Mouse (Mus musculus) lung, embryonic 15.5 days (tissue): Measurements from ENCODE around the gene Zbtb20. TPM values are rescaled to one million over a fixed set of nuclear protein-coding genes. Genes with fewer than 3 reads are reported as not detected.

Experiments
- ATAC-seq: fragments of 200-750 bp; cut with Nextera tagmentation; 2 replicates; pipeline ENCODE4 v1.8.0; 2017; ENCODE audit warnings: moderate number of reproducible peaks, borderline replicate concordance; ENCODE audit not compliant: low FRiP score, low TSS enrichment; ENCODE audit errors: extremely low read depth
- H3K27ac ChIP-seq: fragments of 300-500 bp; sonication (generic); 2 replicates; pipeline ENCODE4 v1.5.1; 2015; ENCODE audit warnings: moderate library complexity, mild to moderate bottlenecking, inconsistent platforms
- H3K27me3 ChIP-seq: fragments of 300-500 bp; sonication (generic); 2 replicates; pipeline ENCODE4 v1.6.1; 2015; ENCODE audit warnings: inconsistent platforms
- H3K36me3 ChIP-seq: fragments of 300-500 bp; sonication (generic); 2 replicates; pipeline ENCODE4 v1.6.1; 2015; ENCODE audit warnings: inconsistent platforms
- H3K4me1 ChIP-seq: fragments of 300-500 bp; sonication (generic); 2 replicates; pipeline ENCODE4 v1.6.1; 2015; ENCODE audit warnings: inconsistent platforms
- H3K4me2 ChIP-seq: fragments of 300-500 bp; sonication (generic); 2 replicates; pipeline ENCODE4 v1.6.1; 2015; ENCODE audit warnings: inconsistent platforms, mild to moderate bottlenecking, moderate library complexity
- H3K4me3 ChIP-seq: fragments of 300-500 bp; sonication (generic); 2 replicates; pipeline ENCODE4 v1.5.1; 2015; ENCODE audit warnings: mild to moderate bottlenecking, inconsistent platforms
- H3K9ac ChIP-seq: fragments of 300-500 bp; sonication (generic); 2 replicates; pipeline ENCODE4 v1.6.1; 2015; ENCODE audit warnings: inconsistent platforms
- H3K9me3 ChIP-seq: fragments of 300-500 bp; sonication (generic); 2 replicates; pipeline ENCODE4 v1.6.1; 2016; ENCODE audit warnings: inconsistent platforms
- WGBS: fragments of 180-500 bp; shearing (Covaris S2); methylation state at CpG from one replicate; pipeline ENCODE4 v1.1.7; 2015; 5-methylcytosine and 5-hydroxymethylcytosine counted together
- polyA plus RNA-seq: library from polyadenylated mRNA; unstranded; fragments of >200 nt; fragmentation: Nextera tagmentation; extraction: Ambion mirVana; gene quantifications from 2 replicates; pipeline ENCODE4 v1.2.1, GENCODE M21; 2015

The Zbtb20 gene
- polyA plus RNA-seq, 1 experiment from 2014 or later = 22.1 TPM

- Histone ChIP-seq H3K27me3 (no peaks in the 10 kb centered on the region), H3K4me3 (peak overlapping the region; percentile 72), H3K4me2 (peak overlapping the region; percentile 69), H3K9me3 (no peaks in the 10 kb centered on the region), H3K9ac (peak overlapping the region; percentile 65), H3K4me1 (no peaks in the 10 kb centered on the region), H3K36me3 (no peaks in the 10 kb centered on the region), H3K27ac (peak overlapping the region; percentile 99)
- WGBS = under 1% methylated on average over 28 of the region's 62 CpGs
- ATAC-seq = peak; percentile 64
Observed at GRCm38 (mm10) chr16:42876021-42877000, 630 bp downstream of the Zbtb20 start.

GRCm38 (mm10) chr16:42880046-42880445, 4.4 kb downstream of the Zbtb20 start:
- Histone ChIP-seq H3K9me3 (no peaks in the 10 kb centered on the region), H3K36me3 (no peaks in the 10 kb centered on the region), H3K4me2 (no peak overlapping the region), H3K27me3 (no peaks in the 10 kb centered on the region), H3K4me3 (no peak overlapping the region), H3K4me1 (no peaks in the 10 kb centered on the region), H3K27ac (no peak overlapping the region), H3K9ac (no peak overlapping the region)
- ATAC-seq = no peak
- WGBS = 70% methylated on average over 3 of the region's 3 CpGs

- Histone ChIP-seq H3K4me3 (no peak overlapping the region), H3K27me3 (no peaks in the 10 kb centered on the region), H3K4me2 (no peak overlapping the region), H3K9me3 (no peaks in the 10 kb centered on the region), H3K36me3 (no peaks in the 10 kb centered on the region), H3K4me1 (no peaks in the 10 kb centered on the region), H3K27ac (no peak overlapping the region), H3K9ac (no peak overlapping the region)
- WGBS = 50% methylated on average over 2 of the region's 2 CpGs
- no peak for ATAC-seq
Observed at GRCm38 (mm10) chr16:42885538-42885937, 9.9 kb downstream of the Zbtb20 start.

GRCm38 (mm10) chr16:42885964-42886363, 10.3 kb downstream of the Zbtb20 start:
- Histone ChIP-seq H3K4me1 (no peaks in the 10 kb centered on the region), H3K4me3 (no peak overlapping the region), H3K9ac (no peak overlapping the region), H3K9me3 (no peaks in the 10 kb centered on the region), H3K27ac (no peak overlapping the region), H3K27me3 (no peaks in the 10 kb centered on the region), H3K36me3 (no peaks in the 10 kb centered on the region), H3K4me2 (no peak overlapping the region)
- WGBS = 76% methylated on average over 7 of the region's 7 CpGs
- no peak for ATAC-seq

GRCm38 (mm10) chr16:42897125-42897693, 21.5 kb downstream of the Zbtb20 start:
- no peak for ATAC-seq
- Histone ChIP-seq H3K4me3 (no peak overlapping the region), H3K4me2 (no peak overlapping the region), H3K27ac (no peak overlapping the region), H3K9me3 (no peaks in the 10 kb centered on the region), H3K9ac (no peak overlapping the region), H3K4me1 (no peaks in the 10 kb centered on the region), H3K27me3 (no peaks in the 10 kb centered on the region), H3K36me3 (no peaks in the 10 kb centered on the region)
- WGBS = 74% methylated on average over 3 of the region's 3 CpGs

- Histone ChIP-seq H3K4me1 (no peaks in the 10 kb centered on the region), H3K9ac (no peak overlapping the region), H3K9me3 (no peaks in the 10 kb centered on the region), H3K27me3 (no peaks in the 10 kb centered on the region), H3K4me3 (no peak overlapping the region), H3K4me2 (no peak overlapping the region), H3K36me3 (no peaks in the 10 kb centered on the region), H3K27ac (no peak overlapping the region)
- 89% methylated on average over 1 of the region's 1 CpGs for WGBS
- ATAC-seq = no peak
Observed at GRCm38 (mm10) chr16:42900328-42900727, 24.6 kb downstream of the Zbtb20 start.

- 21% methylated on average over 4 of the region's 4 CpGs for WGBS
- peak overlapping the region; percentile 63 for H3K27ac ChIP-seq
- H3K4me1 ChIP-seq = peaks cover 7% of the 10 kb centered on the region; the same call in 1 of the 2 replicates
- peak overlapping the region; percentile 54 for H3K4me2 ChIP-seq
- no peaks in the 10 kb centered on the region for H3K9me3 ChIP-seq
- no peaks in the 10 kb centered on the region for H3K36me3 ChIP-seq
- H3K4me3 ChIP-seq = peak overlapping the region; percentile 36
- H3K9ac ChIP-seq = peak overlapping the region; percentile 32; the same call in 1 of the 2 replicates
- peak; percentile 74; the same call in 1 of the 2 replicates for ATAC-seq
- H3K27me3 ChIP-seq = no peaks in the 10 kb centered on the region
Observed at GRCm38 (mm10) chr16:42907283-42907701, 31.6 kb downstream of the Zbtb20 start.

GRCm38 (mm10) chr16:42908381-42908780, 32.7 kb downstream of the Zbtb20 start:
- H3K27me3 ChIP-seq = no peaks in the 10 kb centered on the region
- peak overlapping the region; percentile 22; the same call in 1 of the 2 replicates for H3K4me2 ChIP-seq
- H3K4me1 ChIP-seq = peaks cover 7% of the 10 kb centered on the region; the same call in 1 of the 2 replicates
- no peak overlapping the region for H3K9ac ChIP-seq
- no peaks in the 10 kb centered on the region for H3K9me3 ChIP-seq
- no peak overlapping the region; the same call in 1 of the 2 replicates for H3K4me3 ChIP-seq
- H3K36me3 ChIP-seq = no peaks in the 10 kb centered on the region
- no peak overlapping the region for H3K27ac ChIP-seq
- ATAC-seq = no peak

GRCm38 (mm10) chr16:42908896-42909295, 33.2 kb downstream of the Zbtb20 start:
- H3K4me2 ChIP-seq = no peak overlapping the region
- H3K9ac ChIP-seq = no peak overlapping the region
- peaks cover 7% of the 10 kb centered on the region; the same call in 1 of the 2 replicates for H3K4me1 ChIP-seq
- 74% methylated on average over 5 of the region's 5 CpGs for WGBS
- no peaks in the 10 kb centered on the region for H3K9me3 ChIP-seq
- no peaks in the 10 kb centered on the region for H3K27me3 ChIP-seq
- no peak for ATAC-seq
- H3K4me3 ChIP-seq = no peak overlapping the region
- H3K36me3 ChIP-seq = no peaks in the 10 kb centered on the region
- no peak overlapping the region for H3K27ac ChIP-seq

GRCm38 (mm10) chr16:42910016-42910415, 34.3 kb downstream of the Zbtb20 start:
- Histone ChIP-seq H3K4me2 (no peak overlapping the region), H3K4me1 (peaks cover 7% of the 10 kb centered on the region; the same call in 1 of the 2 replicates), H3K27ac (no peak overlapping the region), H3K27me3 (no peaks in the 10 kb centered on the region), H3K36me3 (no peaks in the 10 kb centered on the region), H3K9me3 (no peaks in the 10 kb centered on the region), H3K4me3 (no peak overlapping the region), H3K9ac (no peak overlapping the region)
- WGBS = 30% methylated on average over 4 of the region's 4 CpGs
- ATAC-seq = no peak

- no peak for ATAC-seq
- no peak overlapping the region for H3K4me2 ChIP-seq
- H3K4me1 ChIP-seq = peaks cover 7% of the 10 kb centered on the region; the same call in 1 of the 2 replicates
- no peaks in the 10 kb centered on the region for H3K36me3 ChIP-seq
- WGBS = 33% methylated on average over 3 of the region's 3 CpGs
- H3K4me3 ChIP-seq = no peak overlapping the region
- no peak overlapping the region for H3K27ac ChIP-seq
- H3K9me3 ChIP-seq = no peaks in the 10 kb centered on the region
- H3K9ac ChIP-seq = no peak overlapping the region
- H3K27me3 ChIP-seq = no peaks in the 10 kb centered on the region
Observed at GRCm38 (mm10) chr16:42910716-42911115, 35.0 kb downstream of the Zbtb20 start.

GRCm38 (mm10) chr16:42911326-42911725, 35.6 kb downstream of the Zbtb20 start:
- no peak overlapping the region for H3K27ac ChIP-seq

More at GRCm38 (mm10) chr16:42911326-42911725, 35.6 kb downstream of the Zbtb20 start:
- peaks cover 7% of the 10 kb centered on the region; the same call in 1 of the 2 replicates for H3K4me1 ChIP-seq
- no peaks in the 10 kb centered on the region for H3K9me3 ChIP-seq
- 87% methylated on average over 4 of the region's 4 CpGs for WGBS
- no peak overlapping the region for H3K9ac ChIP-seq
- H3K4me2 ChIP-seq = no peak overlapping the region
- no peaks in the 10 kb centered on the region for H3K27me3 ChIP-seq
- H3K36me3 ChIP-seq = no peaks in the 10 kb centered on the region
- ATAC-seq = no peak
- H3K4me3 ChIP-seq = no peak overlapping the region
